Mouse (Mus musculus) cortical plate, adult 2 months (tissue): ENCODE results near the gene Osbpl10.

Source experiments
- CTCF ChIP-seq: fragments of 200-500 bp; IDR thresholded peaks from 2 replicates; pipeline ENCODE4 v1.5.1; 2011; ENCODE audit warnings: mild to moderate bottlenecking, control low read depth, low read length; ENCODE audit not compliant: insufficient read depth; ENCODE audit errors: extremely low read depth
- POLR2A ChIP-seq: fragments of 200-500 bp; IDR thresholded peaks from 2 replicates; pipeline ENCODE4 v1.6.1; 2011; ENCODE audit warnings: mild to moderate bottlenecking, low read length, control low read depth; ENCODE audit not compliant: insufficient read depth; ENCODE audit errors: extremely low read depth

GRCm38 (mm10) chr9:114982689-114983360 lies 4.5 kb downstream of the Osbpl10 start, which contains the start of gene Rps27rt:
- no peak for TF ChIP-seq CTCF
- no peak for TF ChIP-seq POLR2A
